Mouse (Mus musculus): Measurements from ENCODE around the gene Adssl1.

- TF ChIP-seq CTCF (IDR thresholded peaks at IDR 0.05; ENCODE audit: low read depth, low read length) (no peak), GATA1 (IDR thresholded peaks at IDR 0.05; ENCODE audit: borderline replicate concordance, low read length) (no peak), POLR2AphosphoS5 (IDR thresholded peaks at IDR 0.05; ENCODE audit: insufficient replicate concordance, low read depth, low read length) (no peak)
Observed at GRCm38 (mm10) chr12:112581113-112581512, 38.7 kb upstream of the Adssl1 start.

Measured in G1E (cell line).